Mouse (Mus musculus) small intestine, adult 2 months (tissue): ENCODE results near the gene Gabbr1. TPM values are rescaled to one million over a fixed set of nuclear protein-coding genes. Genes with fewer than 3 reads are reported as not detected.
A peak's percentile ranks its signal among the peaks of the same experiment; 100 is the strongest.

Experiments
- H3K27ac ChIP-seq: fragments of 200-500 bp; 2 replicates; pipeline ENCODE4 v1.5.1; 2012; ENCODE audit warnings: low read depth, low read length, control low read depth, inconsistent platforms; ENCODE audit not compliant: insufficient read depth
- H3K27me3 ChIP-seq: fragments of 200-500 bp; 2 replicates; pipeline ENCODE4 v1.6.1; 2012; ENCODE audit warnings: mild to moderate bottlenecking, moderate library complexity, low read length, inconsistent platforms; ENCODE audit not compliant: control insufficient read depth, insufficient read depth
- H3K36me3 ChIP-seq: fragments of 200-500 bp; 2 replicates; pipeline ENCODE4 v1.6.1; 2012; ENCODE audit warnings: mild to moderate bottlenecking, low read length, control low read depth, inconsistent platforms; ENCODE audit not compliant: control insufficient read depth, insufficient read depth
- H3K4me1 ChIP-seq: fragments of 200-500 bp; 2 replicates; pipeline ENCODE4 v1.6.1; 2012; ENCODE audit warnings: low read length, inconsistent platforms, mixed read lengths; ENCODE audit not compliant: control insufficient read depth, insufficient read depth, insufficient read length
- H3K4me3 ChIP-seq: fragments of 200-500 bp; 2 replicates; pipeline ENCODE4 v1.5.1; 2012; ENCODE audit warnings: low read depth, mild to moderate bottlenecking, control low read depth, inconsistent platforms, low read length, moderate library complexity
- CTCF ChIP-seq: fragments of 200-500 bp; IDR thresholded peaks from 2 replicates; pipeline ENCODE4 v1.5.1; 2012; ENCODE audit warnings: low read depth, mild to moderate bottlenecking, control low read depth, inconsistent platforms, low read length, moderate library complexity, mixed read lengths; ENCODE audit not compliant: insufficient replicate concordance, insufficient read length; ENCODE audit errors: extremely low read depth
- POLR2A ChIP-seq: fragments of 200-500 bp; IDR thresholded peaks from 2 replicates; pipeline ENCODE4 v1.6.1; 2012; ENCODE audit warnings: low read depth, mild to moderate bottlenecking, control low read depth, inconsistent platforms, low read length, moderate library complexity
- WGBS: fragments of 180-500 bp; shearing (Covaris S2); methylation state at CpG from one replicate; pipeline ENCODE4 v1.1.7; 2018; 5-methylcytosine and 5-hydroxymethylcytosine counted together
- polyA plus RNA-seq: library from polyadenylated mRNA; depleted of rRNA; stranded (reverse); fragments of >200 nt; gene quantifications from 2 replicates; pipeline ENCODE4 v1.2.3, GENCODE M21; 2012; rRNA removed

Gabbr1 gene
- 7.3 and 14.5 TPM in 2 replicates for polyA plus RNA-seq

DNA sequence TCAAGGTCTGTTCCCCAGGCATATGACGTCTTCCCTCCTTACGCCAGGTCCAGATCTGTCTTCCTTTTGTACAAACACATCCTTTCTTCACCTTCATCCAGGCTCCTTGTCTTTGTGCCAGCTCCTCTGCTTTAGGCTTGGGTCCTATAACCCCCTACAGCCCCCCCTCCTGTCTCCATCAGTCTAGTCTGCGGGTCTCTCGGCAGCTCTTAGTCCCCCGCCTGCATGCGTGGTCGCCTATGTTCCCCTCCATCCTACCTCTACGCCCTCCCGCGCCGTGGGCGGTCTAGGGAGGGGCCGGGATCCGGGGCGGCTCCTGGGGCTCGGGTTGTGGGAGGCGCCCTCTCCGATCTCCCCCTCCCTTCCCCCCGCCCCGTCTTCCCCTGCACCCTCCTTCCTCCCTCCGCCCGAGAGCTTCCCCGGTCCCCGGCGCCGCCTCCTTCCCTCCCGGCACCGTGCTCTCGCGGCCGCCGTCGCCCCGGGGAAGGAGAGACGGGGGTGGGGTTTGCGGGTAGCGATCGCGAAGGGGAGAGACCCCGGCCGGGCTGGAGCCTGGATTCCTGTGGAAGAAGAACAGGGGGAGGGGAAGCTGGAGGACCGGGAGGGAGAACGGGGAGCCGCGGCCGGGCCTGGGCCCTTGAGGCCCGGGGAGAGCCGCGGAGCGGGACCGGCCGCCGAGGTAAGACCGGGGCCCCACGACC lies at the start of gene Gabbr1:
Gabbr1 (plus strand) TSS at position 356 of the 701 bp plus-strand sequence.
- 1% methylated on average over 52 of the region's 55 CpGs for WGBS
- peak within 1 kb of the TSS; percentile 89 for H3K4me3 ChIP-seq
- H3K36me3 ChIP-seq = no peaks in the 10 kb centered on the region
- H3K4me1 ChIP-seq = peaks cover 17% of the 10 kb centered on the region
- H3K27me3 ChIP-seq = peaks cover 19% of the 10 kb centered on the region
- H3K27ac ChIP-seq = peak within 1 kb of the TSS; percentile 31; the same call in 1 of the 2 replicates
- TF ChIP-seq POLR2A (peak; percentile 24; the same call in 1 of the 2 replicates), CTCF (no peak)

DNA sequence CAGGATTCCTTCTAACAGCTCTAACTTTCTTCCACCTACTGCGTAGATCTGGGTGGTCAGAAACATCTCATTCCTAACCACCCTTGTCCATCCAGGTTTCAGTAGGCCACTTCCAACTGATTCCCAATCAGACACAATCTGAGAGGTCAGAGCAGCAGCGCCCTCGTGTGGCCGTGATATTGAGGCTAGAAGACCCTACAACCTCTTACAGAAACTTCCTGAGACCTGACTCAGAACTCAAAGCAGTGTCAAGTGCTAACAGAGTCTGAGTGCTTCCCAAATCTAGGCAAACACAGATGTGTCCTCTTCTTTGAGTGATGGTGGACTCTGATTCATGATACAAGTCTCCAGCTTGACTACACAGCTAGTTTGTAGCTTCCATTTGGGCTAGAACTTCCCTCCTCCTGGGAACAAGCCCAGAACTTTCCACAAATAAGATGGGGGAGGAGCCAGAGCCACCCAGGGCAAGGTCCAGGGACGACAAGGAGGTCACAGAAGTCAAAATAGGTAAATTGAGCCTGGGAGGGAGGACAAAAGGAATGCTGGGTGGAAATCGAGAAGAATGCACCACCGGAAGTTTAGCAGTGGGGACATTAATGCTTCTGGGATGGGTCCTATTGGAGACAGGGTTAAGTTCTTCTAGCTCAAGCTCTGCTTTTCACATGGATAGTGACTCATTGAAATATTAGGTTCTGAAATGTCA lies 48.6 kb upstream of the Gabbr1 start:
- H3K4me1 ChIP-seq = no peaks in the 10 kb centered on the region
- H3K27ac ChIP-seq = no peak overlapping the region
- no peaks in the 10 kb centered on the region for H3K27me3 ChIP-seq
- H3K4me3 ChIP-seq = no peak overlapping the region
- no peaks in the 10 kb centered on the region for H3K36me3 ChIP-seq
- WGBS = 17% methylated on average over 7 of the region's 7 CpGs
- TF ChIP-seq CTCF (peak; percentile 86; the same call in 1 of the 2 replicates), POLR2A (no peak)

DNA sequence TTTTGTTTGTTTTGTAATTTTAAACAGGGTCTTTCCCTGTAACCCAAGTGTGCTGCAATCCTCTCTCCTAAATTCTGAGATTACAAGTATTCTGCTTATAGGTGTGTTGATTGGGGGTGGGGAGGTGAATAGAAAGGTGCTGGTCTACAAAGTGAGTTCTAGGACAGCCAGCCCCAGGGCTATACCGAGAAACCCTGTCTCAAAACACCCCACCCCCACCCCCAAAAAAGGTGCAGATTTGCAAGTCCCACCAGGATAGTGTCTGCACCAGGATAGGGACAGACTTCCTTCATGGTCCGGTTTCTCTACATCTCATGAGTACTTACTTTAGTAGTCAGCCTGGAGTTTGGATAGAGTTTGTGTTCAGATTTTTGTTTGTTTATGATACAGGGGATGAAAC lies 47.3 kb upstream of the Gabbr1 start:
- no peak for TF ChIP-seq POLR2A
- TF ChIP-seq CTCF = no peak
- no peaks in the 10 kb centered on the region for H3K36me3 ChIP-seq
- no peak overlapping the region for H3K27ac ChIP-seq
- WGBS = 58% methylated on average over 2 of the region's 2 CpGs
- 0 out of 2 replicates have a peak, but pooled peaks cover 3% of the 10 kb centered on the region for H3K4me1 ChIP-seq
- H3K4me3 ChIP-seq = no peak overlapping the region
- peaks cover 9% of the 10 kb centered on the region for H3K27me3 ChIP-seq

DNA sequence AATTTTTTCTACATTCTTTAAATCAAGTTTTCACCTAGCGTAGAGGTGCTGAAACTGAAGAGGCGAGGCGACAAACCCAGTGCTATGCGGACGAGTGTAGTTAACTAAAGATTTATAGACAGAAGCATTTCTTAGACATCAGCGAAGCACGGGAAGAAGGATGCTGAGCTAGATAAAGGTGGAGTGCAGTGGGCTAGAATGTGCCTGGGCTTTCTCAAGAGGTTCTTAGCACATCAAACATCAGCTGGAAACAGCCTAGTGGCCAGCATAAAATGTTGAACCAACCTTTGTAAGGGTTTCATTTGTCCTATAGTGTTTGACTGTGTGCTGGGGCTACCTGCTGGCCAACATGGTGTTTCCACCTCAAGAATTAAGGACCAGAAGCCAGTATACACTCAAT lies 44.9 kb upstream of the Gabbr1 start, which contains the start of gene Zfp57:
Zfp57 (plus strand) TSS at position 301 of the 400 bp plus-strand sequence.
- Histone ChIP-seq H3K27ac (no peak within 1 kb of the TSS), H3K27me3 (peaks cover 9% of the 10 kb centered on the region), H3K36me3 (no peaks in the 10 kb centered on the region), H3K4me3 (no peak within 1 kb of the TSS), H3K4me1 (0 out of 2 replicates have a peak, but pooled peaks cover 3% of the 10 kb centered on the region)
- TF ChIP-seq POLR2A = no peak
- no peak for TF ChIP-seq CTCF
- 93% methylated on average over 7 of the region's 7 CpGs for WGBS

DNA sequence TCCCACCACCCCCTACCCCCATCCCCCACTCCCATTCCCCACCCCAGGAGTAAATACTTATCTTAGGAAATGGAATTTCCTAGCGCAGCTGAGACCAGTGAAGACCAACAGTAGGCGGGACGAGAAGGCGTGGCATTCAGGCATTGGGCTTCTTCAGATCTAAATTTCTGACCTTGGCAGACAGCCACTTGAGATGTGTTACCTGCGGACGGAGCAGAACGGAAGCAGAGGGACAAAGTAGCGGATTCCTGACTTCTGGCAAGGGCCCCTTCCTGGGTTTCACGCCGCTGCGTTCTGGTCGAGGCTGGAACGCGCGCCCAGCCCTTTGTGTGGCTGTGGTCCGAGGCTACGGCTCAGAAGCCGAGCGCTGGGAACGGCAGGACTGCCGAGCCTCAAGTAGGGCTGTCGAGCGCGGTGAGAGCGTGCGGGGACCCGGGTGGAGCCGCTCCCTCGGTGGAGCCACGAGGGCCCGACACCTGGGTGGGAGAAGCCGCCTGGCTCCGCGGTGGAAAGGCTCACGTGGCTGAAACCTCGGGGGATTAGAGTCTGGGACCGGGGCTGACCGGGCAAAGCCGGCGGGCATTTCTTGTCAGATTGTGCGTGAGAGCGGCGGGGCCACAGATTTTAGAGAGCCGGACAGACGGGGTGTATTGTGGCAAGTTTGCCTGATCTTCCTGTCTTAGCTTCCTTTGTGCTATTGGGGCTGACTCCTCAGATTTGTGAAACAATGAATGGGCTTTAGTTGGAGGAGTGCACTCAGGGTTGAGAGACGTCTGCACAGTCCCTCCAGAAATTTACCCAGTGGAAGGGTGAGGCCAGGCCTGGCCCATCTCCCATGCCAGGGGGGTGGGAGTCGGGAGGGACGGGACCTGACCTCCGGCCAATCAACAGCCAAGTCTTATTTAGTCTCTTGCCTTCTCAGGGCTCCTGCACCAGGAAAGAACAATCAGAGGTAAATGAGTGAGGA lies 43.1 kb upstream of the Gabbr1 start:
- Histone ChIP-seq H3K36me3 (no peaks in the 10 kb centered on the region), H3K4me3 (peak overlapping the region; percentile 60), H3K27ac (no peak overlapping the region), H3K27me3 (peaks cover 9% of the 10 kb centered on the region), H3K4me1 (0 out of 2 replicates have a peak, but pooled peaks cover 3% of the 10 kb centered on the region)
- 2% methylated on average over 49 of the region's 49 CpGs for WGBS
- TF ChIP-seq POLR2A = no peak
- TF ChIP-seq CTCF = no peak

DNA sequence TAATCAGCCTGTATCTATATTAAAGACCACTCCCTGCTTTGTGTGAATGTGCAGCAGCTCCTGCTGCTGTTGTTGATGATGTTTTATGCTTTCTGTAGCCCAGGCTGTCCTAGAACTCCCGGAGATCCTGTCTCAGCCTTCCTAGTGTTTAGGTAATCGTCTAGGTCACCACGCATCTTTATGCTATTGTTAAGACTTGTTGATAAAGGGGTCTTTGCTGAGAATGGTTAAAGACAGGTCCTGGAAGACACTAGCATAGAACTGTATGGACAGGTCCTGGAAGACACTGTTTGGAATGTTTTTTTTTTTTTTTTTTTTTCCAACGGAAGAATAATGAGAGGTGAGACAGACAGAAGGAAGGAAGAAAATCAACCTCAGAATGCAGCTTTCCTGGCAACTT lies 42.4 kb upstream of the Gabbr1 start:
- TF ChIP-seq POLR2A (no peak), CTCF (no peak)
- Histone ChIP-seq H3K36me3 (no peaks in the 10 kb centered on the region), H3K27me3 (peaks cover 9% of the 10 kb centered on the region), H3K4me3 (no peak overlapping the region), H3K27ac (no peak overlapping the region), H3K4me1 (0 out of 2 replicates have a peak, but pooled peaks cover 3% of the 10 kb centered on the region)
- WGBS = 48% methylated on average over 4 of the region's 4 CpGs
